Mouse (Mus musculus) urinary bladder, postnatal 25 days (tissue): ENCODE results near the gene Adk.

Experiments
- DNase-seq: peaks from one replicate; pipeline ENCODE4 v3.0.0; 2022; ENCODE audit warnings: low spot score

Adk gene

GRCm38 (mm10) chr14:21275786-21276185 lies 223.4 kb downstream of the Adk start:
- DNase-seq = no peak

GRCm38 (mm10) chr14:21278290-21278689 lies 225.9 kb downstream of the Adk start:
- no peak for DNase-seq

- DNase-seq = no peak
These were observed 226.6 kb downstream of the Adk start for GRCm38 (mm10) chr14:21278907-21279535.

- DNase-seq = no peak
These were observed 228.1 kb downstream of the Adk start for GRCm38 (mm10) chr14:21280451-21280850.

- DNase-seq = no peak
These were observed 229.1 kb downstream of the Adk start for GRCm38 (mm10) chr14:21281506-21281905.

GRCm38 (mm10) chr14:21284116-21284515 lies 231.7 kb downstream of the Adk start:
- DNase-seq = no peak

GRCm38 (mm10) chr14:21284847-21285246 lies 232.5 kb downstream of the Adk start:
- no peak for DNase-seq

- DNase-seq = no peak
These were observed 233.9 kb downstream of the Adk start for GRCm38 (mm10) chr14:21286274-21286673.

GRCm38 (mm10) chr14:21287726-21288442 lies 235.5 kb downstream of the Adk start:
- no peak for DNase-seq

GRCm38 (mm10) chr14:21299743-21300142 lies 247.4 kb downstream of the Adk start:
- DNase-seq = no peak

GRCm38 (mm10) chr14:21304815-21305214 lies 252.4 kb downstream of the Adk start:
- DNase-seq = no peak

GRCm38 (mm10) chr14:21308349-21308936 lies 256.1 kb downstream of the Adk start:
- no peak for DNase-seq

- DNase-seq = no peak
These were observed 258.2 kb downstream of the Adk start for GRCm38 (mm10) chr14:21310530-21310929.

- DNase-seq = no peak
These were observed 261.4 kb downstream of the Adk start for GRCm38 (mm10) chr14:21313561-21314342.

GRCm38 (mm10) chr14:21314466-21314865 lies 262.1 kb downstream of the Adk start:
- DNase-seq = no peak

GRCm38 (mm10) chr14:21334826-21335225 lies 282.5 kb downstream of the Adk start:
- no peak for DNase-seq

GRCm38 (mm10) chr14:21335691-21336314 lies 283.4 kb downstream of the Adk start:
- no peak for DNase-seq

GRCm38 (mm10) chr14:21337948-21338347 lies 285.6 kb downstream of the Adk start:
- DNase-seq = no peak

- DNase-seq = no peak
These were observed 288.8 kb downstream of the Adk start for GRCm38 (mm10) chr14:21341195-21341594.

- no peak for DNase-seq
These were observed 290.6 kb downstream of the Adk start for GRCm38 (mm10) chr14:21342984-21343383.

- DNase-seq = no peak
These were observed 292.5 kb downstream of the Adk start for GRCm38 (mm10) chr14:21344896-21345295.

GRCm38 (mm10) chr14:21348611-21349260 lies 296.4 kb downstream of the Adk start:
- no peak for DNase-seq
